Mouse (Mus musculus): ENCODE measurements around the gene Ifitm1. TPM values are rescaled to one million over a fixed set of nuclear protein-coding genes. Genes with fewer than 3 reads are reported as not detected.

The Ifitm1 gene
- polyA plus RNA-seq (2012; rRNA removed): 32.8 and 55.0 TPM in 2 replicates

GRCm38 (mm10) chr7:140966921-140967320 lies at the start of gene Ifitm1:
Gene Ifitm1, plus strand, starts transcription at chr7:140967221.

GRCm38 (mm10) chr7:140920418-140921029 lies 46.5 kb upstream of the Ifitm1 start, which contains the start of gene Nlrp6:
Gene Nlrp6, plus strand, starts transcription at chr7:140920902.

GRCm38 (mm10) chr7:140941222-140942051 lies 25.6 kb upstream of the Ifitm1 start, which contains the start of gene Pgghg:
Gene Pgghg, plus strand, starts transcription at chr7:140941391.

GRCm38 (mm10) chr7:140949824-140950530 lies 17.0 kb upstream of the Ifitm1 start, which contains the start of gene Ifitm5:
Gene Ifitm5, minus strand, starts transcription at chr7:140950291.

GRCm38 (mm10) chr7:140955758-140956555 lies 11.1 kb upstream of the Ifitm1 start, which contains the start of the genes Gm45717 and Ifitm2:
Gene Gm45717, minus strand, starts transcription at chr7:140955937.
Gene Ifitm2, minus strand, starts transcription at chr7:140955987.

GRCm38 (mm10) chr7:141010593-141010992 lies 43.6 kb downstream of the Ifitm1 start, which contains the start of gene Ifitm3:
Gene Ifitm3, minus strand, starts transcription at chr7:141010770.

GRCm38 (mm10) chr7:141017824-141018223 lies 50.8 kb downstream of the Ifitm1 start, which contains the start of gene Ifitm6:
Gene Ifitm6, minus strand, starts transcription at chr7:141017924.

Other genes with a start within 250 kb of the Ifitm1 start
- gene Cyp2e1, start 203.5 kb upstream of the Ifitm1 start, polyA plus RNA-seq (2012; rRNA removed): not detected in 2 replicates
- 0.21 and 0.36 TPM in 2 replicates for gene Syce1, start 179.4 kb upstream of the Ifitm1 start, polyA plus RNA-seq (2012; rRNA removed)
- 9.1 and 11.1 TPM in 2 replicates for gene Zfp941, start 145.0 kb upstream of the Ifitm1 start, polyA plus RNA-seq (2012; rRNA removed)
- 0.07 and 0.84 TPM in 2 replicates for gene Urah, start 132.2 kb upstream of the Ifitm1 start, polyA plus RNA-seq (2012; rRNA removed)
- gene Scgb1c1, start 121.7 kb upstream of the Ifitm1 start, polyA plus RNA-seq (2012; rRNA removed): not detected in 2 replicates
- 0.05 TPM in 2 replicates for gene Odf3, start 119.4 kb upstream of the Ifitm1 start, polyA plus RNA-seq (2012; rRNA removed)
- gene Gm45785, start 110.9 kb upstream of the Ifitm1 start, polyA plus RNA-seq (2012; rRNA removed): 0.13 and 0.15 TPM in 2 replicates
- gene Ric8a, start 110.3 kb upstream of the Ifitm1 start, polyA plus RNA-seq (2012; rRNA removed): 88.7 and 90.0 TPM in 2 replicates
- gene Bet1l, start 109.6 kb upstream of the Ifitm1 start, polyA plus RNA-seq (2012; rRNA removed): 29.4 and 35.4 TPM in 2 replicates
- gene Psmd13, start 85.3 kb upstream of the Ifitm1 start, polyA plus RNA-seq (2012; rRNA removed): 150 and 161 TPM in 2 replicates
- 38.9 and 39.2 TPM in 2 replicates for gene Sirt3, start 84.9 kb upstream of the Ifitm1 start, polyA plus RNA-seq (2012; rRNA removed)
- gene Cox8b, start 66.8 kb upstream of the Ifitm1 start, polyA plus RNA-seq (2012; rRNA removed): 2.2 TPM in 1 of 2 replicates, not detected in the other
- 0.13 and 0.16 TPM in 2 replicates for gene Nlrp6, start 46.3 kb upstream of the Ifitm1 start, polyA plus RNA-seq (2012; rRNA removed)
- 15.1 and 20.9 TPM in 2 replicates for gene Pgghg, start 25.8 kb upstream of the Ifitm1 start, polyA plus RNA-seq (2012; rRNA removed)
- gene Ifitm5, start 16.9 kb upstream of the Ifitm1 start, polyA plus RNA-seq (2012; rRNA removed): 4.6 and 9.5 TPM in 2 replicates
- not detected in 2 replicates for gene Gm45717, start 11.3 kb upstream of the Ifitm1 start, polyA plus RNA-seq (2012; rRNA removed)
- gene Ifitm2, start 11.2 kb upstream of the Ifitm1 start, polyA plus RNA-seq (2012; rRNA removed): 179 and 335 TPM in 2 replicates
- 31.0 and 57.6 TPM in 2 replicates for gene Ifitm3, start 43.5 kb downstream of the Ifitm1 start, polyA plus RNA-seq (2012; rRNA removed)
- gene Ifitm6, start 50.7 kb downstream of the Ifitm1 start, polyA plus RNA-seq (2012; rRNA removed): 0.86 and 1.2 TPM in 2 replicates
- gene Gm17387, start 61.9 kb downstream of the Ifitm1 start, polyA plus RNA-seq (2012; rRNA removed): not detected in 2 replicates
- 154 and 158 TPM in 2 replicates for gene B4galnt4, start 93.9 kb downstream of the Ifitm1 start, polyA plus RNA-seq (2012; rRNA removed)
- 0.28 and 4.0 TPM in 2 replicates for gene Pkp3, start 111.0 kb downstream of the Ifitm1 start, polyA plus RNA-seq (2012; rRNA removed)
- 1.4 and 2.1 TPM in 2 replicates for gene Sigirr, start 133.4 kb downstream of the Ifitm1 start, polyA plus RNA-seq (2012; rRNA removed)
- 0.33 and 1.8 TPM in 2 replicates for gene Ano9, start 150.6 kb downstream of the Ifitm1 start, polyA plus RNA-seq (2012; rRNA removed)
- gene Ptdss2, start 155.2 kb downstream of the Ifitm1 start, polyA plus RNA-seq (2012; rRNA removed): 49.2 and 50.0 TPM in 2 replicates
- gene Rnh1, start 205.6 kb downstream of the Ifitm1 start, polyA plus RNA-seq (2012; rRNA removed): 49.4 and 54.4 TPM in 2 replicates
- 138 and 141 TPM in 2 replicates for gene Hras, start 226.8 kb downstream of the Ifitm1 start, polyA plus RNA-seq (2012; rRNA removed)
- gene Lrrc56, start 226.9 kb downstream of the Ifitm1 start, polyA plus RNA-seq (2012; rRNA removed): 16.0 and 18.6 TPM in 2 replicates
- gene Lmntd2, start 246.9 kb downstream of the Ifitm1 start, polyA plus RNA-seq (2012; rRNA removed): 4.9 and 5.2 TPM in 2 replicates
- gene Rassf7, start 248.6 kb downstream of the Ifitm1 start, polyA plus RNA-seq (2012; rRNA removed): 29.0 and 31.4 TPM in 2 replicates

All from central nervous system, embryonic 14 days (tissue).